Mouse (Mus musculus) heart, adult 2 months (tissue): ENCODE results near the gene Dtd1.

Experiments
- CTCF ChIP-seq: fragments of 200-600 bp; IDR thresholded peaks from 2 replicates; pipeline ENCODE4 v1.8.1; 2022; ENCODE audit warnings: antibody characterized with exemption, mild to moderate bottlenecking, moderate library complexity
- EP300 ChIP-seq: fragments of 200-500 bp; IDR thresholded peaks from 2 replicates; pipeline ENCODE4 v1.6.1; 2011; ENCODE audit warnings: low read depth, low read length, control low read depth; ENCODE audit not compliant: insufficient read depth

GRCm38 (mm10) chr2:144613956-144614355 is 14.3 kb downstream of the Dtd1 start:
- TF ChIP-seq EP300 (no peak), CTCF (no peak)
